Mouse (Mus musculus): ENCODE data around the gene Colgalt1. TPM values are rescaled to one million over a fixed set of nuclear protein-coding genes. Genes with fewer than 3 reads are reported as not detected.

Gene Colgalt1
- polyA plus RNA-seq, 1 experiment from 2014 or later: 87.6 TPM

GRCm38 (mm10) chr8:71569366-71570290 lies 41.2 kb upstream of the Colgalt1 start:
- WGBS: under 1% methylated on average over 51 of the region's 51 CpGs
- H3K4me3 ChIP-seq (ENCODE audit: low read depth, low read length): peak overlapping the region; percentile 41
- H3K4me1 ChIP-seq (ENCODE audit: control insufficient read depth, insufficient read depth, low read length): peaks cover 14% of the 10 kb centered on the region
- H3K36me3 ChIP-seq (ENCODE audit: control insufficient read depth, insufficient read depth, low read length): no peaks in the 10 kb centered on the region
- H3K27me3 ChIP-seq (ENCODE audit: control insufficient read depth, insufficient read depth, low read length): no peaks in the 10 kb centered on the region
- peak overlapping the region; percentile 80 for H3K4me2 ChIP-seq (replicated peaks; ENCODE audit: low read depth, low read length)
- peak; percentile 80 for ATAC-seq (ENCODE audit: insufficient number of reproducible peaks, insufficient read depth, low FRiP score, low read depth)
- H3K9ac ChIP-seq (replicated peaks; ENCODE audit: low read depth, low read length): peak overlapping the region; percentile 36; the same call in 1 of the 2 replicates
- peak overlapping the region; percentile 46; the same call in 1 of the 2 replicates for H3K27ac ChIP-seq (ENCODE audit: low read length)
- no peaks in the 10 kb centered on the region for H3K9me3 ChIP-seq (ENCODE audit: control insufficient read depth, low read depth, low read length)

GRCm38 (mm10) chr8:71570291-71570954 lies 40.4 kb upstream of the Colgalt1 start:
- Histone ChIP-seq H3K4me2 (replicated peaks; ENCODE audit: low read depth, low read length) (peak overlapping the region; percentile 80), H3K4me3 (ENCODE audit: low read depth, low read length) (peak overlapping the region; percentile 41), H3K4me1 (ENCODE audit: control insufficient read depth, insufficient read depth, low read length) (peaks cover 14% of the 10 kb centered on the region), H3K27ac (ENCODE audit: low read length) (peak overlapping the region; percentile 35; the same call in 1 of the 2 replicates), H3K9ac (replicated peaks; ENCODE audit: low read depth, low read length) (peak overlapping the region; percentile 45), H3K9me3 (ENCODE audit: control insufficient read depth, low read depth, low read length) (no peaks in the 10 kb centered on the region), H3K36me3 (ENCODE audit: control insufficient read depth, insufficient read depth, low read length) (no peaks in the 10 kb centered on the region), H3K27me3 (ENCODE audit: control insufficient read depth, insufficient read depth, low read length) (no peaks in the 10 kb centered on the region)
- ATAC-seq (ENCODE audit: insufficient number of reproducible peaks, insufficient read depth, low FRiP score, low read depth): peak; percentile 92
- 1% methylated on average over 41 of the region's 41 CpGs for WGBS

GRCm38 (mm10) chr8:71572077-71572476 lies 38.7 kb upstream of the Colgalt1 start:
- H3K27ac ChIP-seq (ENCODE audit: low read length): no peak overlapping the region
- no peak overlapping the region; the same call in 1 of the 2 replicates for H3K4me2 ChIP-seq (replicated peaks; ENCODE audit: low read depth, low read length)
- H3K4me1 ChIP-seq (ENCODE audit: control insufficient read depth, insufficient read depth, low read length): peaks cover 14% of the 10 kb centered on the region
- no peaks in the 10 kb centered on the region for H3K27me3 ChIP-seq (ENCODE audit: control insufficient read depth, insufficient read depth, low read length)
- 91% methylated on average over 2 of the region's 2 CpGs for WGBS
- H3K9me3 ChIP-seq (ENCODE audit: control insufficient read depth, low read depth, low read length): no peaks in the 10 kb centered on the region
- no peak overlapping the region for H3K4me3 ChIP-seq (ENCODE audit: low read depth, low read length)
- no peak for ATAC-seq (ENCODE audit: insufficient number of reproducible peaks, insufficient read depth, low FRiP score, low read depth)
- no peaks in the 10 kb centered on the region for H3K36me3 ChIP-seq (ENCODE audit: control insufficient read depth, insufficient read depth, low read length)
- H3K9ac ChIP-seq (replicated peaks; ENCODE audit: low read depth, low read length): no peak overlapping the region

- H3K9me3 ChIP-seq (ENCODE audit: control insufficient read depth, low read depth, low read length): no peaks in the 10 kb centered on the region
- H3K4me1 ChIP-seq (ENCODE audit: control insufficient read depth, insufficient read depth, low read length): peaks cover 14% of the 10 kb centered on the region
- WGBS: 66% methylated on average over 9 of the region's 9 CpGs
- no peak overlapping the region for H3K4me2 ChIP-seq (replicated peaks; ENCODE audit: low read depth, low read length)
- no peak overlapping the region for H3K4me3 ChIP-seq (ENCODE audit: low read depth, low read length)
- H3K36me3 ChIP-seq (ENCODE audit: control insufficient read depth, insufficient read depth, low read length): no peaks in the 10 kb centered on the region
- H3K9ac ChIP-seq (replicated peaks; ENCODE audit: low read depth, low read length): no peak overlapping the region
- H3K27ac ChIP-seq (ENCODE audit: low read length): peak overlapping the region; percentile 13; the same call in 1 of the 2 replicates
- no peak for ATAC-seq (ENCODE audit: insufficient number of reproducible peaks, insufficient read depth, low FRiP score, low read depth)
- no peaks in the 10 kb centered on the region for H3K27me3 ChIP-seq (ENCODE audit: control insufficient read depth, insufficient read depth, low read length)
Observed at GRCm38 (mm10) chr8:71572847-71573633, 37.8 kb upstream of the Colgalt1 start.

- Histone ChIP-seq H3K4me2 (replicated peaks; ENCODE audit: low read depth, low read length) (no peak overlapping the region), H3K27me3 (ENCODE audit: control insufficient read depth, insufficient read depth, low read length) (no peaks in the 10 kb centered on the region), H3K36me3 (ENCODE audit: control insufficient read depth, insufficient read depth, low read length) (no peaks in the 10 kb centered on the region), H3K4me1 (ENCODE audit: control insufficient read depth, insufficient read depth, low read length) (peaks cover 6% of the 10 kb centered on the region), H3K4me3 (ENCODE audit: low read depth, low read length) (no peak overlapping the region), H3K27ac (ENCODE audit: low read length) (no peak overlapping the region), H3K9ac (replicated peaks; ENCODE audit: low read depth, low read length) (no peak overlapping the region), H3K9me3 (ENCODE audit: control insufficient read depth, low read depth, low read length) (no peaks in the 10 kb centered on the region)
- 78% methylated on average over 7 of the region's 7 CpGs for WGBS
- no peak for ATAC-seq (ENCODE audit: insufficient number of reproducible peaks, insufficient read depth, low FRiP score, low read depth)
Observed at GRCm38 (mm10) chr8:71574426-71574825, 36.4 kb upstream of the Colgalt1 start.

- H3K9ac ChIP-seq (replicated peaks; ENCODE audit: low read depth, low read length): no peak overlapping the region
- WGBS: 52% methylated on average over 1 of the region's 1 CpGs
- no peaks in the 10 kb centered on the region for H3K27me3 ChIP-seq (ENCODE audit: control insufficient read depth, insufficient read depth, low read length)
- H3K27ac ChIP-seq (ENCODE audit: low read length): no peak overlapping the region
- H3K9me3 ChIP-seq (ENCODE audit: control insufficient read depth, low read depth, low read length): no peaks in the 10 kb centered on the region
- no peaks in the 10 kb centered on the region for H3K36me3 ChIP-seq (ENCODE audit: control insufficient read depth, insufficient read depth, low read length)
- no peak overlapping the region for H3K4me3 ChIP-seq (ENCODE audit: low read depth, low read length)
- H3K4me2 ChIP-seq (replicated peaks; ENCODE audit: low read depth, low read length): no peak overlapping the region
- peaks cover 6% of the 10 kb centered on the region for H3K4me1 ChIP-seq (ENCODE audit: control insufficient read depth, insufficient read depth, low read length)
- no peak for ATAC-seq (ENCODE audit: insufficient number of reproducible peaks, insufficient read depth, low FRiP score, low read depth)
Observed at GRCm38 (mm10) chr8:71575020-71575419, 35.8 kb upstream of the Colgalt1 start.

GRCm38 (mm10) chr8:71577856-71578387 lies 32.9 kb upstream of the Colgalt1 start:
- WGBS: 76% methylated on average over 4 of the region's 4 CpGs
- Histone ChIP-seq H3K27ac (ENCODE audit: low read length) (no peak overlapping the region), H3K9ac (replicated peaks; ENCODE audit: low read depth, low read length) (no peak overlapping the region), H3K27me3 (ENCODE audit: control insufficient read depth, insufficient read depth, low read length) (no peaks in the 10 kb centered on the region), H3K36me3 (ENCODE audit: control insufficient read depth, insufficient read depth, low read length) (no peaks in the 10 kb centered on the region; the same call in 1 of the 2 replicates), H3K4me2 (replicated peaks; ENCODE audit: low read depth, low read length) (no peak overlapping the region), H3K4me3 (ENCODE audit: low read depth, low read length) (no peak overlapping the region), H3K9me3 (ENCODE audit: control insufficient read depth, low read depth, low read length) (no peaks in the 10 kb centered on the region), H3K4me1 (ENCODE audit: control insufficient read depth, insufficient read depth, low read length) (no peaks in the 10 kb centered on the region)
- no peak for ATAC-seq (ENCODE audit: insufficient number of reproducible peaks, insufficient read depth, low FRiP score, low read depth)

- no peaks in the 10 kb centered on the region for H3K9me3 ChIP-seq (ENCODE audit: control insufficient read depth, low read depth, low read length)
- H3K36me3 ChIP-seq (ENCODE audit: control insufficient read depth, insufficient read depth, low read length): no peaks in the 10 kb centered on the region; the same call in 1 of the 2 replicates
- H3K4me2 ChIP-seq (replicated peaks; ENCODE audit: low read depth, low read length): no peak overlapping the region
- H3K4me3 ChIP-seq (ENCODE audit: low read depth, low read length): no peak overlapping the region
- ATAC-seq (ENCODE audit: insufficient number of reproducible peaks, insufficient read depth, low FRiP score, low read depth): no peak
- H3K27me3 ChIP-seq (ENCODE audit: control insufficient read depth, insufficient read depth, low read length): no peaks in the 10 kb centered on the region
- H3K9ac ChIP-seq (replicated peaks; ENCODE audit: low read depth, low read length): no peak overlapping the region
- 50% methylated on average over 1 of the region's 1 CpGs for WGBS
- H3K4me1 ChIP-seq (ENCODE audit: control insufficient read depth, insufficient read depth, low read length): no peaks in the 10 kb centered on the region
- H3K27ac ChIP-seq (ENCODE audit: low read length): no peak overlapping the region
Observed at GRCm38 (mm10) chr8:71579009-71579408, 31.8 kb upstream of the Colgalt1 start.

Measured in stomach, embryonic 14.5 days (tissue).